Mouse (Mus musculus) v-Abl transformed pro-B cells (cell line): ENCODE data around the gene Zfp36.

Experiments
- in situ Hi-C, 2 experiments: fragments of 400-800 bp; cut with MboI; formaldehyde crosslinking; loops; one replicate each; pipeline ENCODE4 v1.15.1; 2025; ENCODE audit not compliant: unreplicated experiment in 2 of 2

Gene Zfp36

DNA sequence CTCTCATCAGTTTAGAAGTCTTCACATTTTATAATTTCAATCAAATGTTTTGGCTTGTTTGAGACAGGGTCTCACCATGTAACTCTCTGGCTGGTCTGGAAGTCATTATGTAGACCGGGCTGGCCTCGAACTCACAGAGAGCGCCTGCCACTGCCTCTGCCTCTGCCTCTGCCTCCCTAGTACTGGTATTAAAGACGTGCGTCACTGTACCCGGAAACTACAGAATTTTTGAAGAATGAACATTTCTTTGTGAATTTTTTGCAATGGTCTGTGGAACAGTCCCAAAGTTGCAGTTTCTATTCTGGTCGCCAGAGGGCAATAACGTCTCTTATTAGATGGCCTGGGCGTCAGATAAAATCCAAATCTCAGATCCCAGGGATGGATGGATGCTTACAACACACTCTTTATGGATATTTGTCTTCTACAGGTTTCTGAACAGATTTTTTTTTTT is 6.9 kb downstream of the Zfp36 start:
- in situ Hi-C loops = loop anchor here in 1 of 2 experiments (10.0 kb wide), 2 partner anchors 62 to 222 kb away; partner anchors contain the start of genes Gmfg, Pak4 and Samd4b

- in situ Hi-C loops = loop anchor here in 1 of 2 experiments (10.0 kb wide), 2 partner anchors 62 to 222 kb away; partner anchors contain the start of genes Gmfg, Pak4 and Samd4b
Observed at GRCm38 (mm10) chr7:28372251-28373108, 7.6 kb downstream of the Zfp36 start, which contains the start of gene Plekhg2. Plekhg2 (minus strand) TSS chr7:28372599.

- in situ Hi-C loops = loop anchor here in 1 of 2 experiments (10.0 kb wide), 2 partner anchors 63 to 223 kb away; partner anchors contain the start of genes Gmfg, Pak4 and Samd4b
Observed at GRCm38 (mm10) chr7:28371514-28371989, 8.5 kb downstream of the Zfp36 start.

GRCm38 (mm10) chr7:28370977-28371513 is 9.0 kb downstream of the Zfp36 start:
- in situ Hi-C loops = loop anchor here in 1 of 2 experiments (10.0 kb wide), 2 partner anchors 64 to 224 kb away; partner anchors contain the start of genes Gmfg, Pak4 and Samd4b

DNA sequence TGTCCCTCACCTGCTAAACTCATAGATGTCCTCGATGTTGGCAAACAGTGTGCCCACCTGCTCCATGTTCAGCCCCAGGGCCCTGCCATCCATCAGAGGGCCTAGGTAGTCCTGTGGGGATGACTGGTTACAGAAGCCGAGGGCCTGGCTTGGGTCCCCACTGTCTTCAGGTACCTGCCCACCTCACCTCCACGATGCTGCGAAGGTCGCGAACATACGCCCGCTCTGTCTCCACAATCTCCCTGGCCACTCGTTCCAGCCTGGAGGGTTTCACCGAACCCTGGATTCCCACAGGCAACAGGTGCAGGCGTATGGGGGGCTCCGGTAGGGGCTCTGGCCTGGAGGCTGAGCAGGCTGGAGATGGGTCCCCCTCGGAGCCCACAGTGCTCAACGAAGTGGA is 10.0 kb downstream of the Zfp36 start:
- in situ Hi-C loops = loop anchor here in 1 of 2 experiments (10.0 kb wide), 2 partner anchors 65 to 225 kb away; partner anchors contain the start of genes Gmfg, Pak4 and Samd4b

DNA sequence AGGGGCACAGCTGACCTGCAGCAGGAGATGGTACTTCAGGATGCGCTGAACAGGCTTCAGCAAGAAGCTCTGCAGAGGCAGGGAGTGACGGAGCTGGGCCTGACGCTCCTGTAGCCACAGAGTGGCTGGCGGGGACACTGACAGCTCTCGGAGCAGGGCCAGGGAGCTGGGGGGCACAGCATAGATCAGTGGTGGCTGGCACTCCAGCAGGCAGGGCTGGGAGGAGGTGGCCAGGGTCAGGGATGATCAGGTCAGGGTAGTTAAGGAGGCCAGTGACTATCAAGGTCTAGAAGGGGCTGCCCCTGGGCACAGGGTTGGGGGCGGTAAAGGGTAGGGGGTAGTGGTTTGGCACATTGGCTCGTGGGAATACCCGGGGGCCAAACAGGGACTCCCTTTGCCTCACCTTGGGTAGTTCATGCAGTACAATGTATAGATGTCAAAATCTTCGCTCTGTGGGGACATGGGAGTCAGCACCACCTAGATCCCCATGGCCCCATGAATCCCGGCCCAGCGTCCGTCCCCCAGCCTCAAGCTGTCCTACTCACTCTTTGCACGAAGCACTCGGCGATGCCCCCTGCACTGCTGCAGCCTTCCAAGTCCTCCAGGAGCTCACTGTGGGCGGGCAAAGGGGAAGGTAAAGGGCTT is 11.7 kb downstream of the Zfp36 start:
- in situ Hi-C loops = no loop called here

- in situ Hi-C loops = no loop called here
Observed at GRCm38 (mm10) chr7:28367663-28368275, 12.3 kb downstream of the Zfp36 start.

DNA sequence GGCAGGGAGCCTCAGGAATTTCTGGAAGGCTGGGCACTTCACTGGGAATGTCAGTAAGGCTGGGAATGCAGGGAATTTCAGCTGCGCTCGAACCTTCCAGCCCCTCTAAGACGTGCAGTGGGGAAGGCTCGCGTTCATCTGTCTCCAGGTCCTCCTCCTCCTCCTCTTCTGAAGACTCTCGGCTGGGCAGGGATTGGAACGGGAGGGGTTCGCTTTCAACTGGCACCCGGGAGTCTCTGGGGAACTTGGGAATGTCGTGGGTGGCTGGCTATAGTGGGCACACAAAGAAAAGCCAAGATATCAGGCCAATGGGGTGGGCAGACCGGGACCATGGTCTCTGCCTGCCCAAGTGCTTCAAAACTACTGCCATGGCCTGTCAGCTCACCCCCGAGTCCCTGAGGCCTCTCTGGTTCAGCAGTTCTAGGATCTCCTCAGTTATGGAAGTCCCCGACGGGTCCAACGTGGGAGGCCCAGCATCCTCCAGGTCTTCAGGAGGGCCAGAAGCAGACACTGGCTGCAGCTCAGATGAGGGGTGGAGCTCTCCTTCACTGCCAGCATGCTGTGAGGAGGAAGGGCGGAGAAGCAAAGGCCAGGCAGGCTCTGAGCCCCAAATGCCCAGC is 17.5 kb downstream of the Zfp36 start:
- in situ Hi-C loops = no loop called here

DNA sequence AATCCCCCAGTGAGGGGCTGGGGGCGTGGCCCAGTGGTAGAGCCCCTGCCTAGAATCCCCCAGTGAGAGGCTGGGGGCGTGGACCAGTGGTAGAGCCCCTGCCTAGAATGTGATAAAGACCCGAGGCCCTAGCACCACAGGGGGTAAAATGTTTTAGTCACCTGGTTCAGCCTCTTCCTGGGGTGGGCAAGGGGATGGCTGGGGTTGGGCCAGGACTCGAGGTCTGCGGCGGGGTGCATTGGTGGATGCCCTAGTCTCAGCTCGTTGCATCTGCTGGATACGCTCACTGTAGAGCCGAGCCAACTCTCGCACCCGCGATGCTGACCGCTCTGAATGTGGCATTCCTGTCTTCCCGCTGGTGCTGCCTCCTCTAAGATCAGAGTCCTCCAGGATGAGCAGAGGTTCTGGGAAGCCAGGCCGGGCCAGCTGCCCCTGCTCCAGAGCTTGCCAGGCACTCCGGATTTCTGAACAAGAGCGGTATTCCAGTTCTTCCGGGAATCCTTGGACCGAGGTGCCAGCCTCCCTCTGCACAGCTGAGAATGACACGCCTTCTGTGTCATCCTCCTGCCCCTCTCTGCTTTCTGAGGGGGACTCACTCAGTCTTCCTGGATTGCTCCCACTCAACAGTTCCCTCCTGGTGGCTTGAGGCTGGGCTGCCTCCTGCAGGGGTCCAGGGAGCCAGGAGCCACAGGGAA is 18.3 kb downstream of the Zfp36 start:
- in situ Hi-C loops = no loop called here

DNA sequence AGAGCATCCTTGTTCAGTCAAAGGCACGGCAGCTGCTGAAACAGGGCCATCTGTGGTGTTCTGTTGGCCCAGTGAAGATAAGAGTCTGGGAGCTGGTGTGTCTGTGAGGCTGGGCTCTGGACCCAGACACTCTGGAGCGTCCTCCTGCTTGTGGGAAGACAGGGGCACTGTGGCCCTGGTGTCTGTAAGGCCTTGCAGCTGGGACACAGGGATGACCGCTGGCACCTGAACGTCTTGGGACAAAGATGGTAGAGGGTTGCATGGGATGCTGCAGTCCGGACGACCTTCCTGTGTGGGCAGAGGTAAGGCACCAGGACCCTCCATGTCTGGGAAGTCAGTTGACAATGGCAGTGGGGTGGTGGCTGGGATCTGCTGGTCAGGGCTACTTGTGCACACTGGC is 19.8 kb downstream of the Zfp36 start:
- in situ Hi-C loops = no loop called here

- in situ Hi-C loops = no loop called here
Observed at GRCm38 (mm10) chr7:28359854-28360253, 20.2 kb downstream of the Zfp36 start.

DNA sequence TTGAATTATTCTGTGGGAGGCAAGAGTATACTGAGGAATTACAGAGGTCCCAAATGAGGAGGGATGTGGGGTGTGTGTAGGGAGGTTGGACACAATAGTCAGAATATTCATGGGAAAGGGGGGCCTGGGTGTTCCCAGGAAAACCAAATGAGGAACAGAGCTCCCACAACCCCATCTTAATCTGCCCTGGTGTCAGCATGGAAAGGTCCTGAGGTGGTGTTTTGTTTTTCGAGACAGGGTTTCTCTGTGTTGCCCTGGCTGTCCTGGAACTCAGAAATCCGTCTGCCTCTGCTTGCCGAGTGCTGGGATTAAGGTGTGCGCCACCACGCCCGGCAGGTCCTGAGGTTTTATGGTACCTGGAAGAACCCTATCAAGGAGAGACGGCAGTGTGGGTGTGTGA is 21.6 kb downstream of the Zfp36 start:
- in situ Hi-C loops = no loop called here

DNA sequence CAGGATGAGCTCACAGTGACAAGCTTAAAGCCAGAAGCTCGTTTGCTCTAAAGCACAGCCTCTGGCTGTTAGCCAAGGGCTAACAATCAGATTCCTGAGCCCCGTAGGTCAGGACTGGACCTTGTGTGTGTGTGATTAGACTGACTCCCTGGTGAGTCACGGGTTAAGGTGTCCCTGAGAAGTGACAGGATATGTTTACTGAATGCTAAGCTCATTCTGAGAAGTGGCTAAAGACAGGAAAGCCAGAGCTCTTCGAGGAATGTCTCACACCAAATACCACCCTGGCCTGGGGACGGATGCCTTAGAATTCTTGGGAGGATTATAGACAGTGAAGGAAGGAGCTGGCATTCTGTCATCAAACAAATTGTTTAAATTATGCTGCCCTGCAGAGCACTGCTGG is 22.1 kb downstream of the Zfp36 start:
- in situ Hi-C loops = no loop called here

- in situ Hi-C loops = no loop called here
Observed at GRCm38 (mm10) chr7:28356981-28357380, 23.1 kb downstream of the Zfp36 start.

- in situ Hi-C loops = no loop called here
Observed at GRCm38 (mm10) chr7:28355221-28355620, 24.8 kb downstream of the Zfp36 start.

- in situ Hi-C loops = no loop called here
Observed at GRCm38 (mm10) chr7:28354596-28354995, 25.5 kb downstream of the Zfp36 start.

- in situ Hi-C loops = no loop called here
Observed at GRCm38 (mm10) chr7:28354113-28354581, 25.9 kb downstream of the Zfp36 start.

DNA sequence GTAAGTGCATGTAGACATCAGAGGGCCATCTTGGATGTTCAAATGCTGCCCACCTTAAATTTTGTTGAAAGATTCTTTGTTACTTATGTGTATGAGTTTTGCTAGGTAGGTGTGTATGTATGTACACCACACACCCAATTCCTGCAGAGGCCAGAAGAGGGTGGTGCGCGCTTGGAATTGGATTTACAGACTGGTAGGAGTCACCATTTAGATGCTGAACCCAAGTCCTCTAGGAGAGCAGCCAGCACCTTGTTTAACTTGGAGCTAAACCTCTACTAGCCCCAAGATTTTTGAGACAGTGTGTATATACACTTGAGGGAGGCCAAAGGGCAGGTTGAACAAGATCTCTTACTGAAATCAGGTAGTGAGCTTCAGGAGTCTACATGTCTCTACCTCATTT is 26.8 kb downstream of the Zfp36 start:
- in situ Hi-C loops = no loop called here

DNA sequence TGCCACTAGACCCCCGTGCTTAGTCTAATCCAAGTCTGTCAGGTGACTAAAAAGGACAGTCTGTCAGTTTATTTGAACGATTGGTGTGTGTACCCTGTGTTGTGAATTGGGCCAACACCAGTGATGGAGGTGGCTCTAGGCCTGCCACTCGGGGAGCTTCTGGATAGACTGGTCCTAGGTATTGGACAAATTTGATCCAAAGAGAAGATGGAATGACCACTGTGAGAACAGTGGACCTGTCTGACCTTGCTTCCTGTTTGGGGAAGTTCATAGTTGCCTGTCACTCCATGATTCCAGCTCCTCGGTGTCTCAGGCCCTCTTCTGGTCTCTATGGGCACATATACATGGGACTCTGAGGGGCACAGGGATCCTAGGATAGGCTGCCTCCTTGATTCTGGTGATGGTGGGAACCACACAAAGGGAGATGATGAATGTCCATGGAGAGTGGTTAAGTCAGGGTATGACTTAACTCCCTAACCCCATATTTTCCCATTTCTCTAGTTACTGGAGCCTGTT is 28.3 kb downstream of the Zfp36 start:
- in situ Hi-C loops = no loop called here
